In genomic region chr2:60027166-60027565, GRCm38 (mm10) we compare ENCODE assay signal across 24 mouse cellular contexts.
"Had no signal": no experiment of that assay in that cellular context is flagged by ENCODE, and none has a peak within 500 bp of the region (broad histone marks: within the 10 kb centered on the region; RNA-seq: fewer than 3 reads in every experiment).

No protein-coding gene starts in this region.

- H3K9me3 ChIP-seq: heart, embryonic 13.5 days; heart, embryonic 15.5 days; kidney, embryonic 15.5 days; limb, embryonic 13.5 days; limb, embryonic 15.5 days; liver, embryonic 12.5 days had no signal

- H3K36me3 ChIP-seq: heart, embryonic 15.5 days; kidney, embryonic 15.5 days; limb, embryonic 15.5 days; liver, embryonic 12.5 days had no signal

- DNase-seq: gastrocnemius, postnatal 14 days; gastrocnemius, postnatal 36 days; heart, adult 2 months; heart, postnatal 14 days; heart, postnatal 36 days; kidney, adult 11 months; kidney, adult 2 months; kidney, adult 9 months; kidney, postnatal 14 days; kidney, postnatal 36 days; layer of hippocampus, adult 9-11 months; layer of hippocampus, postnatal 36 days; left cerebral cortex, postnatal 4 days had no signal

- H3K9ac ChIP-seq: heart, embryonic 13.5 days; heart, embryonic 15.5 days; hindbrain, embryonic 14.5 days; kidney, embryonic 15.5 days; limb, embryonic 13.5 days; limb, embryonic 15.5 days; liver, embryonic 12.5 days had no signal

- H3K27me3 ChIP-seq: heart, embryonic 13.5 days; heart, embryonic 15.5 days; kidney, embryonic 15.5 days; limb, embryonic 13.5 days; limb, embryonic 15.5 days; liver, embryonic 12.5 days had no signal

- H3K4me3 ChIP-seq: heart, adult 2 months; heart, embryonic 13.5 days; heart, embryonic 15.5 days; kidney, embryonic 15.5 days; limb, embryonic 13.5 days; limb, embryonic 15.5 days; liver, embryonic 12.5 days had no signal

- ATAC-seq: hindbrain, postnatal 0 days; intestine, embryonic 16.5 days; liver, embryonic 12.5 days had no signal

- H3K4me1 ChIP-seq: kidney, embryonic 15.5 days; liver, embryonic 12.5 days had no signal

- H3K4me2 ChIP-seq: heart, embryonic 11.5 days; heart, embryonic 13.5 days; heart, embryonic 15.5 days; hindbrain, embryonic 14.5 days; kidney, embryonic 15.5 days; limb, embryonic 13.5 days; limb, embryonic 15.5 days; liver, embryonic 12.5 days had no signal

- H3K27ac ChIP-seq: heart, adult 2 months; heart, embryonic 13.5 days; heart, embryonic 15.5 days; hindbrain, postnatal 0 days; kidney, embryonic 15.5 days; kidney, postnatal 0 days; limb, embryonic 13.5 days; limb, embryonic 15.5 days; liver, embryonic 12.5 days had no signal
